Mouse (Mus musculus) heart, postnatal 0 days (tissue): ENCODE results near the gene Osbpl5. TPM values are rescaled to one million over a fixed set of nuclear protein-coding genes. Genes with fewer than 3 reads are reported as not detected.

Experiments
- ATAC-seq: fragments of 200-750 bp; cut with Nextera tagmentation; 2 replicates; pipeline ENCODE4 v1.8.0; 2017; ENCODE audit warnings: low read depth, moderate number of reproducible peaks, moderate library complexity; ENCODE audit not compliant: insufficient read depth
- DNase-seq: peaks from one replicate; pipeline ENCODE4 v3.0.0-alpha.2; 2016; ENCODE audit warnings: low spot score
- H3K27ac ChIP-seq: fragments of 300-500 bp; sonication (generic); 2 replicates; pipeline ENCODE4 v1.5.1; 2014; ENCODE audit warnings: low read depth, mild to moderate bottlenecking
- H3K27me3 ChIP-seq: fragments of 300-500 bp; sonication (generic); 2 replicates; pipeline ENCODE4 v1.6.1; 2014; ENCODE audit warnings: low read length, mixed read lengths; ENCODE audit not compliant: control insufficient read depth, insufficient read depth
- H3K36me3 ChIP-seq: fragments of 300-500 bp; sonication (generic); replicated peaks from 2 replicates; pipeline ENCODE4 v1.6.1; 2014; ENCODE audit warnings: low read length, mixed read lengths; ENCODE audit not compliant: control insufficient read depth, insufficient read depth
- H3K4me1 ChIP-seq: fragments of 300-500 bp; sonication (generic); 2 replicates; pipeline ENCODE4 v1.6.1; 2014; ENCODE audit warnings: antibody characterized with exemption; ENCODE audit not compliant: control insufficient read depth, insufficient read depth
- H3K4me2 ChIP-seq: fragments of 300-500 bp; sonication (generic); 2 replicates; pipeline ENCODE4 v1.6.1; 2014; ENCODE audit warnings: low read depth, mild to moderate bottlenecking, low read length, moderate library complexity
- H3K4me3 ChIP-seq: fragments of 300-500 bp; sonication (generic); 2 replicates; pipeline ENCODE4 v1.5.1; 2014; ENCODE audit warnings: low read depth, low read length
- H3K9ac ChIP-seq: fragments of 300-500 bp; sonication (generic); replicated peaks from 2 replicates; pipeline ENCODE4 v1.6.1; 2014; ENCODE audit warnings: low read depth, low read length, mixed read lengths
- H3K9me3 ChIP-seq: fragments of 300-500 bp; sonication (generic); replicated peaks from 2 replicates; pipeline ENCODE4 v1.6.1; 2016; ENCODE audit warnings: low read length; ENCODE audit not compliant: control insufficient read depth
- CTCF ChIP-seq: IDR thresholded peaks from 2 replicates; pipeline ENCODE4 v1.5.1; 2016; ENCODE audit warnings: antibody characterized with exemption, control low read depth, low read depth
- EP300 ChIP-seq: IDR thresholded peaks from 2 replicates; pipeline ENCODE4 v1.6.1; 2016; ENCODE audit warnings: antibody characterized with exemption, low read depth
- WGBS: fragments of 180-500 bp; shearing (Covaris S2); extraction: QIAGEN DNeasy Blood & Tissue Kit; methylation state at CpG from one replicate; pipeline ENCODE4 v1.1.7; 2014; 5-methylcytosine and 5-hydroxymethylcytosine counted together
- polyA plus RNA-seq: library from polyadenylated mRNA; unstranded; fragments of >200 nt; fragmentation: Nextera tagmentation; extraction: Ambion mirVana; gene quantifications from 2 replicates; pipeline ENCODE4 v1.2.1, GENCODE M21; 2015
- total RNA-seq: library from RNA; depleted of rRNA; stranded (reverse); fragments of >200 nt; gene quantifications from 2 replicates; pipeline ENCODE4 v1.2.3, GENCODE M21; 2014; ENCODE audit warnings: low replicate concordance

The Osbpl5 gene
- total and polyA plus RNA-seq, 2 experiments from 2014 or later, result 18.1 to 58.7 TPM

DNA sequence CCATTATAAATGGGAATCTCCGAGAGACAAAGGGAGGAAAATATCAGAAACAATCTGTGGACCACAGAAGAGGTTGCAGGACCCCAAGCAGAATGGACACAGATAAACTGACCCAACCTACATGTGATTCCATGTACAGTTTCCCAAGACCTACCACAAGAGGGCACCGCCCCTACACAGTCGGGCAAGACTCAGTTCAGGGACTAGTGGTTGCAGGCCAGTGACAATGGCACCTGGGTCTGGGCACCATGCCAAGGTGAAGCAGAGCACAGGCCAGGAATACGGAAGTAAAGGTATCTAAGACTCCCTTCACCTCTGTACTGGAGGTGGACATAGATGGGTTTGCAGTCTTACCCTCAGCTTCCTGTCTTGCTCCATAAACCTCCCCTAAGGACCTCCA lies 36.3 kb upstream of the Osbpl5 start:
- no peak overlapping the region for H3K4me3 ChIP-seq
- 47% methylated on average over 4 of the region's 4 CpGs for WGBS
- peaks cover 30% of the 10 kb centered on the region for H3K36me3 ChIP-seq
- H3K9me3 ChIP-seq, result peaks cover 11% of the 10 kb centered on the region; the same call in 1 of the 2 replicates
- no peak overlapping the region for H3K9ac ChIP-seq
- no peak overlapping the region for H3K4me2 ChIP-seq
- DNase-seq (no peak), ATAC-seq (no peak)
- H3K27ac ChIP-seq, result no peak overlapping the region
- H3K27me3 ChIP-seq, result no peaks in the 10 kb centered on the region
- TF ChIP-seq CTCF, result peak; percentile 61
- no peak for TF ChIP-seq EP300
- no peaks in the 10 kb centered on the region for H3K4me1 ChIP-seq

DNA sequence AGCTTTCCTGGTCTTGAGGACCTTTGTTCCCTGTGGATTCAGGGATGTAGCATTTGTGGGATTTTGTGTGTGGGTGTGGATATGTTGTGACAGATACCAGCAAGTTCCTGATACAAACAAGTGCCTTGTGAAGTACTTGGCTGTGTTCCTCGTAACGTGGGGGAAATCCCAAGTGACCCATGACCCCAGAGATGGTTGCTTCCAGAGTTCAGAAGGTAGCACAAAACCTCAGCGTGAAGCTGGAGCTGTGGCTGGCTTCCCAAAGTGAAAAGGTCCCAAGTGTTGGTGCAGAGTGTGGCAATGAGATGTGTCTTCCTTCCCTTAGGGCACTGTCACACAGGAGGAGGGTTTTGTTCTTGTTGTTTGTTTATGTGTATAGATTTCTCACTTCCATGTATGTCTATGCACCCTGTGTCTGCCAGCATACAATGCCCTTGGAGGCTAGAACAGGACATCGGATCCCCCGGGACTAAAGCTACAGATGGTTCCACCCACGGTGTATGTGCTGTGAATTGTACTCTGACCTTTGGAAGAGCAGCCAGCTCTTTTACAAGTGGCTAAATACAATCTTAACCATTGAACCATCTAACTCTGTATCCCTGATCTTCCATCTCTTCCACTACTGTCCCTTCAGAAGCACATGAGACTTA lies 35.7 kb upstream of the Osbpl5 start:
- H3K9me3 ChIP-seq, result peaks cover 11% of the 10 kb centered on the region; the same call in 1 of the 2 replicates
- TF ChIP-seq EP300 (no peak), CTCF (no peak)
- WGBS, result 66% methylated on average over 6 of the region's 6 CpGs
- DNase-seq (no peak), ATAC-seq (no peak)
- H3K9ac ChIP-seq, result no peak overlapping the region
- no peak overlapping the region for H3K27ac ChIP-seq
- peaks cover 24% of the 10 kb centered on the region for H3K36me3 ChIP-seq
- H3K4me2 ChIP-seq, result no peak overlapping the region
- no peak overlapping the region for H3K4me3 ChIP-seq
- H3K27me3 ChIP-seq, result no peaks in the 10 kb centered on the region
- no peaks in the 10 kb centered on the region for H3K4me1 ChIP-seq

- H3K4me1 ChIP-seq, result peaks cover 23% of the 10 kb centered on the region
- H3K36me3 ChIP-seq, result no peaks in the 10 kb centered on the region
- DNase-seq (peak; percentile 90), ATAC-seq (peak; percentile 88)
- peak within 1 kb of the TSS; percentile 32 for H3K4me3 ChIP-seq
- 2% methylated on average over 21 of the region's 21 CpGs for WGBS
- no peak for TF ChIP-seq CTCF
- peak; percentile 86 for TF ChIP-seq EP300
- H3K9me3 ChIP-seq, result no peaks in the 10 kb centered on the region
- peak within 1 kb of the TSS; percentile 64 for H3K27ac ChIP-seq
- no peaks in the 10 kb centered on the region for H3K27me3 ChIP-seq
- H3K9ac ChIP-seq, result peak within 1 kb of the TSS; percentile 0; the same call in 1 of the 2 replicates
- peak within 1 kb of the TSS; percentile 57 for H3K4me2 ChIP-seq
Measured at GRCm38 (mm10) chr7:143783996-143784829, 27.4 kb upstream of the Osbpl5 start, which contains the start of gene Mrgpre. Gene Mrgpre (minus strand): TSS chr7:143784500.

DNA sequence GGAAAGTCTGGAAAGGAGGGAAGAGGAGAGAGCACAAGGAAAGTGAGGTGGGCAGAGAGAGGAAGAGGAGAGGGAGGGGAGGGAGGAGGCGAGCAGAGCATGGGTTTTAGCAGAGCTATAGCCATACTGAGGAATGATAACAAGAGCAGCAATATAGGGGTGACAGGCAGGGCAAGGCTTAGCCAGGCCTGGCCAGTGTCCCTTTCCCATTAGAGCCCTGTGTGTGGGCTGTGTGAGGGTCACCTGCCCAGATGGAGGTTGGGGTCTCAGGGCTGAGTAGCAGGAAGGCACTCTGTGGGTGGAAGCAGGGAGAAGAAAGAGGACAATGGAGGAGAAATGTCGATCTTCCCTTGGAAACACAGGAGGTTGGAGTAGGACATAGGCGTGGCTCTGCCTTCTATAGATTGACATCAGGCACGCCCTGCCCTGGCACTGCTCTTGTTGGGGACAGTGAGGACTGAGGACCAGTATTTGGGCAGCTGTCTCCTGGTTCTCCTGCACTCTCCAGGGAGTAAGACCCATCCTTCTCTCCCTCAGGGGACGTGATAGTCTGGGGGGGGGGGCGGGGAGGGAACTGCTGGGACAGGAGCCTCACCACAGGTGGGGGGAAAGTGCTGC lies 26.7 kb upstream of the Osbpl5 start:
- Histone ChIP-seq H3K36me3 (no peaks in the 10 kb centered on the region), H3K4me2 (peak overlapping the region; percentile 57), H3K9ac (peak overlapping the region; percentile 0; the same call in 1 of the 2 replicates), H3K27ac (peak overlapping the region; percentile 64), H3K27me3 (no peaks in the 10 kb centered on the region), H3K4me3 (peak overlapping the region; percentile 32), H3K4me1 (peaks cover 23% of the 10 kb centered on the region), H3K9me3 (no peaks in the 10 kb centered on the region)
- ATAC-seq (peak; percentile 17), DNase-seq (no peak)
- WGBS, result 19% methylated on average over 6 of the region's 6 CpGs
- TF ChIP-seq CTCF (no peak), EP300 (no peak)

- H3K9me3 ChIP-seq, result no peaks in the 10 kb centered on the region
- H3K27me3 ChIP-seq, result no peaks in the 10 kb centered on the region
- 0 out of 2 replicates have a peak, but pooled peaks cover 3% of the 10 kb centered on the region for H3K4me1 ChIP-seq
- DNase-seq (peak; percentile 75), ATAC-seq (peak; percentile 74)
- no peak overlapping the region for H3K9ac ChIP-seq
- no peaks in the 10 kb centered on the region for H3K36me3 ChIP-seq
- no peak; the same call in 1 of the 2 replicates for TF ChIP-seq CTCF
- TF ChIP-seq EP300, result no peak
- no peak overlapping the region for H3K4me3 ChIP-seq
- H3K4me2 ChIP-seq, result no peak overlapping the region
- peak overlapping the region; percentile 57 for H3K27ac ChIP-seq
- WGBS, result 11% methylated on average over 2 of the region's 2 CpGs
Measured at GRCm38 (mm10) chr7:143777375-143777774, 20.6 kb upstream of the Osbpl5 start.
